Mouse (Mus musculus) cerebellum, adult 2 months (tissue): ENCODE measurements at regions not wholly inside any gene's neighbourhood (a gene's known extent, or its start where the extent isn't known, plus 50 kb on each side); places are given as distances from the start of the nearest gene placed in this dataset.

ENCODE experiments used
- CTCF ChIP-seq: fragments of 200-500 bp; IDR thresholded peaks from 2 replicates; pipeline ENCODE4 v1.5.1; 2011; ENCODE audit warnings: low read depth, mild to moderate bottlenecking, control low read depth, low read length, moderate library complexity, borderline replicate concordance; ENCODE audit not compliant: insufficient read depth
- POLR2A ChIP-seq: fragments of 200-500 bp; IDR thresholded peaks from 2 replicates; pipeline ENCODE4 v1.6.1; 2011; ENCODE audit warnings: low read length, control low read depth, borderline replicate concordance; ENCODE audit not compliant: insufficient read depth

- TF ChIP-seq POLR2A = no peak
- no peak for TF ChIP-seq CTCF
These were observed 98.0 kb upstream of the Mgmt start for GRCm38 (mm10) chr7:136796415-136796814.
